Mouse (Mus musculus) kidney, adult 18-20 months (tissue): ENCODE results near the gene Dpf3.

Experiments used
- DNase-seq: peaks from one replicate; pipeline ENCODE4 v3.0.0; 2021

The Dpf3 gene

DNA sequence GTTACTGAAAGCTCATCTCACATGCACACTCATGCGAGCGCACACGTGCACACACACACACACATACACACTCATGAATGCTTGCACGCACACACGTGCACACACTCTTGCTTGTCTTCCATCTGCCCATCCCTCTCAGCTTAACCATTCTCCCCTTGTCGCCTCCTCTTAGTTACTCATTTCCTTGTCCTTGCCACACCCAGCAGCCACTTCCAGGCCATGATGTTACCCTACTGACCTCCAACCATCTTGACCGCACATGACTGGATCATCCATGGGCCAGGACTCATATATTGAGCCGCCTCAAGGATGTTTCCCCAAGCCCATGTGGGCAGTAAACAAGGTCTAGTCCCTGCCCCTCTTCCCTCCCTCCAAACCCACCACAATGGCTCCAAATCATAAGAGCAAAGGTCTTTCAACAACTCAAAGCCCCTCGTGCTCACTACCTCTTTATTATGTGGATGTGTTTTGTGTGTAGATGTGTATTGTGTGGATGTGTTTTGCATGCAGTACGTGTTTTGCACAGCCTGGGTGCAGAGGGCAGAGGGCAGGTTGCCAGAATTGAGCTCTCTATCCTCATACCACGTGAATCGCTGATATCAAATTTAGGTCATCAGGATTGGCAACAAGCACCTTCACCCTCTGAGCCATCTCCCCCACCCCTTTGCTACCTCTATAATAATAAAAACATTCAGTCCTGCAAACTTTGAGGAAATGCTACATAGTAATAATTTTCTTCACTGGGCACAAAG, 82.0 kb downstream of the Dpf3 start:
- peak; percentile 17 for DNase-seq

DNA sequence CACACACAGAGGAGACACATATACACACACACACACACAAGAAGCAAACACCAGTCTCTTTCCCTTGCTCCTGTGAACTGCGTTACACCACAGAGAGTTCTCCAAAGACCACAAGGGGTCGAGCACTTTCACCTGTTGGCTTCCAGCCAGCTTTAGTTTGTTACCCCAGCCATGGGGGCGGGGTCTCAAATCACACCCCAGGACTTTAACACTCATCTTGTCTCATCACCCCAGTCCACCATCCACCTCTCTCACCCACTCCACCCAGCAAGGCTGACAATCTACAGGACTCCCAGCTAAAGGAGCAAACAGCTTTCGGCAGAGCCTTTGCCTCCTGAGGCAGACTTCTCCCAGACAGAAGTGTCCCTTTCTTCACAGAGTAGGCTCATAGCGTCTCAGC, 85.2 kb downstream of the Dpf3 start:
- DNase-seq = no peak

DNA sequence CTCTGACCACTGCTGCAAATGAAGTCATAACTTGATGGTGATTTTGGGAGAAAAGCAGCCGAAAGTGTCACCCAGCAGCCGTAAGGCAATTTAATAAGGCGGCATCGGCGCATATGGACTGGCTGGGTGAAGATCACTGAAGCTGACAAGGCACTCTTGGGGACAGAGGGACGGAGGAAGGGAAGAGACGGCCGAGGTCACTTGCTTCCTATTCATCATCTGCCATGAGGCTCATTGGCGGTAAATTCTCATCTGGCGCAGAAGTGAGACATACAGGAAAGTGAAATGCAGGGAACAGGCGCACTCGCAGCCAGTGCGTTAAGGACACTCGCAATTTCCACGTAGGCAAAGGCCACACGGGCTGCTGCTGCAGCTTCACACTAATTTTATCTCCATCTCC, 95.5 kb downstream of the Dpf3 start:
- no peak for DNase-seq

DNA sequence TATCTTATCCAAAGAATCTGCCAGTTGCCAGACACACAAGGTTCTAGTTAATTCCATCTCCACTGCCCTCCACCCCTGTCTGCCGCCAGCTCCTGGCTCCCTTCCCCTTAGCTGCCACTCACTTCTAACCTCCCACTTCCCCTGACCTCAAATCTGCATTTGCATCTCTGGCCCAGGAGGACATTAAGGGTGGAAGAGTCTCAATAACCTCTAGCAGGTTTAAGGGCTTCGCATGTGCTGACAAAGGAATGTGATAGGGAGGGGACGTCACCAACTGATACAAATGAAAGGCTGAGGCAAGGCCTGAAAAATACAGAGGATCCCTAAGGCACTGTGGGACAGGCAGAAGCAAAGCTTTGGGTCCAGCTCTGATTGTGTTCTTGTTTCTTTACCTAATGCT, 100.0 kb downstream of the Dpf3 start:
- no peak for DNase-seq

DNA sequence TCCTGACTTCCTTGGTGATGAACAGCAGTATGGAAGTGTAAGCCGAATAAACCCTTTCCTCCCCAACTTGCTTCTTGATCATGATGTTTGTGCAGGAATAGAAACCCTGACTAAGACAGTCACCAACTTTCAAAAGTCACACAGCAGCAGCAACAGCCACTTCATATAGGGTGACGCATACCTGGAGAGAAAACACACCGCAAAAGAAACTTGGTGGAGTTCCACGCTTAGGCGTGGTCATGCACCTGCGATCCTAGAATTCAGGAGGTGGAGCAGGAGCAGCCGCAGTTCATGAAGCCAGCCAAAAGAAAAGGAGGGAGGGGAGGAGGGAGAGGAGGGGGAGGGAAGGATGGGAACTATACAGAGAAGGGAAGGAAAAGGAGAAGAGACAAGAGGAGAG, 106.4 kb downstream of the Dpf3 start:
- DNase-seq = no peak

DNA sequence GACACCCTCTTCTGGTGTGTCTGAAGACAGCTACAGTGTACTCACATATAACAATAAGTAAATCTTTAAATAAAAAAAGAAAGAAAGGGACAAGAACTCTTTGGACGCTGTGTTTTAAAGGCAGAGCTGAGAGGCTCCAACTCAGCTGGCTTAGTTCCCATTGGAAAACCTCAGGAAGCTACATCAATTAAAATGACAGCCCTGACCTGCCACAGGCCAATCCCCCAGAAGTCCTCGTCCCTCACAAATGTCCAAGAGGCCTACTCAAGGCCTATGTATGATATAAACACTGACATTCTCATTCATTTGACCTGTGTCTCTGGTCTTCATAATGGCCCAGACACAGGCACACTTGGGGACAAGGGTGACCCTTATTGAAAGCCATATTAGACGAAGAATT, 107.5 kb downstream of the Dpf3 start:
- DNase-seq = no peak

DNA sequence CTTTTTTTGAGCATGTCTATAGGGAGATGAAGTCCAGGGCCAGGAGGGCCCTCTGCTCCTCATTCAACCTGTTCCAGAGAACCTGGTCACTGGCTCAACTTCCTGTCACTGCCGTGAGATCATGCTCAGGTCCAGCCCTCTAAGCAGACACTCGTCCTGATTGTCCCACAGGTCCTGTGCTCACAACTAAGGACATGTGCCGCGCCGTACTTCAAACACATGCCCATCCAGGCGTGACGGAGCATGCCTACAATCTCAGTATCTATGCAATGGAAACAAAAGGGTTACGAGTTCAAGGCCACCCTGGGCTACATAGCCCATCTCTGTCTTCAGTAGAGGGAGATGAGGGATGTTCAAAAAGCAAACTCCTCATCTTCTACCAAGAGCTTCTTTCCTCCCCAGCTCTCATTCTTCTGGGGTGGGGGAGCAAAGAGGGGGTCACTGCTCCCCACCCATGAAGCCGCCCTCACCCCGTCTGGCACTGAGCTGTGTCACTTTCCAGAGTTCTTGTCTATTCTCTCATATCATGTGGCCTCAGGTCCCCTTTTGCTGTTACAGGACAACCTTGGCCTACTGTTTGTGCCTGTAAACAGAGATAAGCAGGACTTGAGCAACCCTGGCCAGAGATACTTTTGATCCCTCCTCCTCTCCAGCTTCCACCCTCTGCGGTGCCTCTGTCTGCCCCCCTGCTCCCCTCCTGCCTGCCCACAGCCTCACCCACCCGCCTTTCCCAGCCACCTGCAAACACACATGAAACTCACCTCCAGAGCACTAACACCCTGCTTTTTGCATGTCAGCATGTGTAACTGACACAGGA, 112.3 kb downstream of the Dpf3 start:
- DNase-seq = no peak

DNA sequence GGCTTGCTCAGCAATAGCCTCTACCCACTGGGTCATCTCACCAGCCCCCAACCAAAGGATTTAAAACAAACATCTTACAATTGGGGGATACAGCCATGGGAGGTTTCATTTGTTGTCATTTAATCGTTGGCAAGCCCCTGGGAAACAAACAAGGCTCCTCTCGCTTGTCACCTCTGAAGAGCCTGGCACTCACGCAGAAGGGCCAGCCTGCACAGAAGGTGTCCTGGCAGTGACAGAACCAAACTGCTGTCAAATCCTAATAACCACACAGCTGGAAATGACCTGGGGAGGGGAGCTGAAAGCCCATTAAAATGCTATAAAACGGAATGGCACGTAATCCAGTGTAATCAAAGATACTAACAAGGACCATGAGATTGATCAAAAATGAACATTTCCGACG, 114.4 kb downstream of the Dpf3 start:
- DNase-seq = no peak

DNA sequence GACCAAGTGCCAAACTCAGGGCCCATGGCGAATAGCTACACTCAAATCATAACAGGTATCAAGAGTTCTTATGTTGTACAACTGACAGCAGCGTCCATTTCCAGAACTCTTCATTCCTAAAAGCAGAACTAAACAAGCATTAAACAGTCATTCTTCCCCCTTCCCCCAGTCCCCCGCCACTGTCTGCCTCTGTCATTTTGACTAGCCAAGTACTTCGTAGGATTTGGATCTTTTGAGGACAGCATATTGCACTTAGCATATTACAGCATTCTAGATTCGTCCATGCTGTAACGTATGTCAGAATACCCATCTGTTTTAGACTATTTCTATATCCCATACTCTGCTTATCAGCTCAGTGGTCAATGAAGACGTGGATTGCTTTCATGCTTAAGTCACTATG, 115.2 kb downstream of the Dpf3 start:
- no peak for DNase-seq

DNA sequence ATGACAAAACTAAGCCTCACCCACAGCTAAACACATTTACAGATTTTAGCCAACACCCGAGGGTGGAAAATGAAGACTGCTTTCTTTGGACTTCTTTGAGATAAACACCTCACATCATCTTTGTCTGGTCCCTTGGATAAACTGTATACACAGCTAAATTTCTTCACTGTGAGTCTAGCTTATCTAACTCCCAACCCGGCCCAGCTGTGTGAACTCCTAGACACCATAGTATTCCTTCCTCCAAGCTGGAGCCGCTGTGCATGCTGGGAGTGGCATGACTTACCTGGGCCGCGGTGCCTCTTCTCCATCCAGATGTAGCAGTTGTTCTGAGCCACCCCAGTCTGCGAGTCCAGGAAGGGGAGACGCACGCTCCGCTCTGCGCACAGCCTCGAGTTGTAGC, 117.3 kb downstream of the Dpf3 start:
- DNase-seq = no peak

DNA sequence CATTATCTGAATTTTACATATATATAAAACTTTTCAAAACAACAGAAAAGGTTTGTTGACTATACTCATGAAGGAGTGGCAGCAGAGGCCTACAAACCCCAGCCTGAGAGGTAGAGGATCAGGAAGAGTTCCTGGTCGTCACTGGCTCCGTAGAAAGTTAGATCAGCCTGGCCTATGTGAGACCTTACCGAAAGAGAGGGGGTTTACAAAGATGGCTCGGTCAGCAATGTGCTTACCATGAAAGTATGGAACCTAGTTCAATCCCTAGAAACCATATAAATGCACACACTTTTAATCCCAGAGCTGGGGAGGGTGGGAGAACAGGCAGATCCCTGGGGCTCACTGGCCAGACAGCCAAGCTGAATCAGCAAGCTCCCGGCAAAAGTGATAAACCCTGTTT, 118.1 kb downstream of the Dpf3 start:
- DNase-seq = no peak

DNA sequence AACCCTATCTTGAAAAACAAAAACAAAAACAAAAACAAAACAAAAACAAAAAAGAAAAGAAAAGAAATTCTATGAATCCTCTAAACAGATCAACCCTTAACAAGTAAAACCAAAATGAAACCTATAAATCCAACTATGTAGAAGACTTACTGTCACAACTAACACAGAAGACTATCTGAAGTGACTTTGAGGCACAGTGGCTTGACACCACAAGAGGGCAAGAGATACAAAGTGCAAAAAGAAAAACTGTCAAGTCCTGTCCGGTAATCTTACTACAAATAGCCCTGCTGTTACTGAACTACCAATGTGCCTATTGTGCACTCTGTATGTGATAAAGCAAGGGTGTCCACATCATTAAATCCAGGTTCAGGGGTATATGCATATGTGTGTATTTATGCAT, 120.0 kb downstream of the Dpf3 start:
- no peak for DNase-seq

DNA sequence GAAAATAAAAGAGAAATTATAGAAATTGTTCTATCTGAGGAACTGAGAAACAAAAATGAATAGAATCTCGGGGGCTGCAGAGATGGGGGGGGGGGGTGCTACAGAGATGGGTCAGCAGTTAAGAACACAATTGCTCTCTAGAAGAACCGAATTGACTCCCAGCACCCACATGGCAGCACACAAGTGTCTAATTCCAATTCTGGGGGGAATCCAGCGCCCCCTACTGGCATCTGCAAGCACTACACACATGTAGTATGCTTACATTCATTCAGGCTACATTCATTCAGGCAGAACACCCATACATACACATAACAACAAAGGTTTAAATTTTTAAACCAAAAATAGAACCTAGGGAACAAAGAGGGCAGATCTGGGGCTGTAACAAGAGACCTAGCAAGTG, 122.7 kb downstream of the Dpf3 start:
- no peak for DNase-seq

DNA sequence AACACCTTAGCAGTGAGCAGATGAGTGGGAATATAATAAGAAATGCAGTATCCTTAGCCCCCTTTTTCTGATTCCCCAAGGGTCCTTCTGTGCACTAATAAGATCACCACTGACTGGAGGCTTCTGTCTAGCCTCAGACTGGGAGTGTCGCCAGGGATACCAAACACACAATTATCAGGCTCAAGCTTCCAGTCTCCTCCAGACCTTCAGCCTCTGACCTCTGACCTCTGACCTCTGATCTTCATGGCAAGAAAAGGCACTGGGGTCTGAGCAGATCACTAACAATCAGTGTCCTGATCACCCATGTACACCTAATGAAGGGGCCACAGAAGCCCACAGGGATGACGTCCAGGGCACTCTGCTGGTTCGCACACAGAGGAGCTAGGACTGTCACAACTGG, 125.7 kb downstream of the Dpf3 start:
- no peak for DNase-seq

DNA sequence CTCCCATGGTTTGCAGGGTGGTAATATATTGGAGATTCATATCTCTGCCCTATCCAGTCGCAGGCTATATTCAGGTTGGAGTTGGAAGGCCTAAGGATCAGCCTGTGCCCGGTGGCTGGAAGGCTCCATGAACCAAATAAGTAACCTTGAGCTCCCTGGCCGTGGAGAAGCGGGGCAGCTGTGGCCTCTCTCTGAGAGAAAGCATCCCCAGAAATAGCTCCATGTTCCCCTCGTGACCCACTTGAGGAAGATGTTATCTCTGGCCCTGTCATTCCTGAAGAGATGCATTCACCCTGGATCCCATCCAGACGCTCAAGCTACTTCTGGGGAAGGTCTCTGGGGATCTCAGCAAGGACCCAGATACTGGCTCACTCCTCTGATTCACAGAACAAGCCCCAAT, 134.9 kb downstream of the Dpf3 start:
- no peak for DNase-seq

DNA sequence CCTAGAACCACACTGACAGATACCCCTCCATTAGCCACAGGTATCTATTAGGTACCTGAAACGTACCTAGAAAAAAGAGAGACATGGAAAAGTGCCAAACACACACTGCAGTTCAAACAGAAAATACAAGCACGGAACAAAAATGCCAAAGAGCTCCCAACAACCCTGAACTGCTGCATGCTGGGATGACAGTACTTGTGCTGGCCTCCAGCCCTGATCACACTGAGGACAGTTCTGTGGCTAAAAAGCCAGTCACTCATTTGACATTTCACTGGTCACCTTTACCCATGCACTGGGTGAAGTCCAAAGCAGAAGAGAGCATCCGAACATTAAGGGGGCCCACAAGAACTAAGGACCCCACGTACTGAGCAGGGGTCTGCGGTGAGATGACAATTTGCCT, 137.8 kb downstream of the Dpf3 start:
- no peak for DNase-seq

DNA sequence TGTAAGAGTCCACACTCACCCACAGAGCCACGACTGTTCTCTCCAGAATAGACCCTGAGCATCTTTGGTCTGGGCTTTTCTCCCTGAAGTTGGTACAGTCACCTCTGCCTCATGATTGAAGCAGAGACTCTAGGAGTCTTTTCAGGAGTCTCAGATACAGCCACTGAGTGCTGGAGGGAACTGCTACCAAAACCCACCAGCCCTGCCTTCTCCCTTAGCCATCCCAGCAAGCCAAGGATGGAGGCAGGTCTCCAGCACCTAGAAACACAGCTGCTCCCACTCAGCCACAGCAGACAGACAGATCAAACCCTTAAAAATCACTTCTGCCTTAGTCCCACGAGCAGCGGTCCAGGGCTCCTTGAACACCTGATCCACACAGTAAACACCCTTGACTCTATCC, 139.3 kb downstream of the Dpf3 start:
- DNase-seq = no peak

DNA sequence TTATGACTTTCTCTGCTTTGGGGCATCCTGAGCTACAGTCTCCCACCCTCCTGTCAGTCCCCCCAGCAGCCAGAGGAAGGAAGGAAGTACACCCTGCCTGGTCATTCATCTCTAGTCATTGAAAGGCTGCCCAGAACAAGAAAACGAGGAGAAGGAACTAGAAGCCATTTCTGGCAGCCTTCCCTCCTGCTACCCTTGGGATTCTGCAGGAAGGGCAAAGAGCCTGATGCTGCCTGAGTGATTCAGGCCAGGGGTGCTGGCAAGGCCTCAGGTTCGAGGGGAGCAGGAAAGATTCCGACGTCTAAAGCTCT, 144.7 kb downstream of the Dpf3 start:
- DNase-seq = peak; percentile 46

DNA sequence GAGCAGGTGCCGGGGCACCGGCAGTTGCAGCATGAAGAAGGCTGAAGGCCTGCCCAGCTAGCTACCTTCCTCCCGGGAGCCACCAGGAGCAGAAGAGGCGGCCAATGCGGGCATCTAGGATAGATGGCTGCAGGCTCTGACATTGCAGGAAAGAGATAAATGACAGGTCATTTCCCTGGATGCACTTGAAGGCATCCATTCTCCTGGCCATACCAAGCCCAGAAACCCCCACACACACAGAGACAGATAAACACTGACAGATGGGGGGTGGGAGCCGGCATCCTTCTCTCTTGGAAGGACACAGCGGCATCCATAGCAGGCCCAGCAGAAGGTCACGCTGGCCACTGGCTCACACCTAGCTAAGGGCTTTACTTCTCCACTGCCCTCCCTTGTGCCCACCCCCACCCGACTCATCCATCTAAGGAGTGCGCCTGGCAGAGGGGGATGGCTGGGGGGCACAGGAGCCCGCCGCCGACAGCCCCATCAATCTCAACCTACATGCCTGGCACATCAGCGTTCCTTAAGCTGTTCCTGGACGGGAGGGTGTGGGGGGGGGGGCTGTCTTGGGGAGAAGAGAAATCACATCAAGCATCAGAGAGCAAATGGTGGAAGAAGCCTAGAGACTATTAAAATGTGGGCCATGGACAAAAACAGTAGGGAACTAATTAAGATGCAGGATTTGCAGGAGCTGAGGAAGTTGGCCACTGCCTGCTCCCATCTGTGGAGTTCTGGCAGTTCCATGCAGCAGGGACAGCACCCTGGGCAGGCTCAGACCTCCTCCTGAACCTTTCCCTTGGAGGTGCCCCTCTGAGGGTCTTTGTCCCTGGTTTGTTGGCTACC, 145.3 kb downstream of the Dpf3 start:
- DNase-seq = no peak

DNA sequence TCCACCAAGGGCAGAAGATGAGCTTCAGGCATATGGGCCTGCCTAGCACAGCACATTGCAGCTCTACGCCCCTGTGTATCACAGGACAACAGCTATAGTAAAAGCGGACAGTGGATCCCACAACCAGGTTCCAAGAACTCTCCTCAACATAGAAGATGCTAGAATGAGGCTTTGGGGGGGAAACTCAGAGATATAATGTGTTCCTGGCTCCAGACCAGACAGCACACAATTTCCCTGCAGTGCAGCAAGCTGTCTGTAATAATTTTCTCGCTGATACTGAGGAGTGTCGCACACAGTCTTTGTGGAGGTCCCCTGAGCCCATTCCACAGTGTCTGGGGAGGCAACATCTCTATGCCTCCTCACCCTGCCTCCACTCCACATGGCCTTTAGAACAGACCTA, 146.6 kb downstream of the Dpf3 start:
- DNase-seq = no peak

DNA sequence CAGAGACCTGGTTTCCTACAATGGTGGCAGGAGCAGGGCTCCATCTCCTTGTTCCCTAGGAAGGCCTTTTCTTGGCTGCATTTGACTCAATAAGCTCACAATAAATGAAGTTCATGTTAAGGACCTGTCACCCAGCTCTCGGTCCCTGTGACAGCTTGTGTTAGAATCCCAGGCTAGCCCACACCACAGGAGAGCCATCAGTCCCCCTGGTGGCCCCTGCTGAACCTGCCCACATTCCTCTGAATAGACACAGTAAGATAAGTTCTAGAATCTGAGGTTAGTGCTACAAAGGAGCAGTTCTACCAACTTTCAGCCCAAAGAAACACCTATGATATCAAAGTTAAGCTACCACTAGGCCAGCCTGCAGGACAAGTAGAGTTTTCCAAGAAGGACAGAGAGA, 149.2 kb downstream of the Dpf3 start:
- no peak for DNase-seq

DNA sequence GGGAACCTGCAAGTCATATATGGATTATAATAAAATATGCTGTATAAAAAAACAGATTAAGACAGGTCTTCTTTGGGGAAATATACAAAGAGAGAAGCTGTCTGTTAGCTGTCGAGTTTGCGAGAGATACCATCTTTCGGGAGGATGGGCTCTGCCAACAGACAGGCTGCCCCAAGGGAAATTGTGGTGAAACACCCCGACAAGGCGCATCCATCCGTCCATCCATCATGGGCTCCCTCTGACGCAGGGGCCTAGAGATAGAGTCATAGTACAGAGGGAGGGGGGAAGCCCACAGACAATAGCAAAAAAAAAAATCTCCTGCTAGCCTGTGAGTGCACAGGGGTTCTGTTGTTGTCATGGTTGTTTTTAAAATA, 149.8 kb downstream of the Dpf3 start:
- no peak for DNase-seq

DNA sequence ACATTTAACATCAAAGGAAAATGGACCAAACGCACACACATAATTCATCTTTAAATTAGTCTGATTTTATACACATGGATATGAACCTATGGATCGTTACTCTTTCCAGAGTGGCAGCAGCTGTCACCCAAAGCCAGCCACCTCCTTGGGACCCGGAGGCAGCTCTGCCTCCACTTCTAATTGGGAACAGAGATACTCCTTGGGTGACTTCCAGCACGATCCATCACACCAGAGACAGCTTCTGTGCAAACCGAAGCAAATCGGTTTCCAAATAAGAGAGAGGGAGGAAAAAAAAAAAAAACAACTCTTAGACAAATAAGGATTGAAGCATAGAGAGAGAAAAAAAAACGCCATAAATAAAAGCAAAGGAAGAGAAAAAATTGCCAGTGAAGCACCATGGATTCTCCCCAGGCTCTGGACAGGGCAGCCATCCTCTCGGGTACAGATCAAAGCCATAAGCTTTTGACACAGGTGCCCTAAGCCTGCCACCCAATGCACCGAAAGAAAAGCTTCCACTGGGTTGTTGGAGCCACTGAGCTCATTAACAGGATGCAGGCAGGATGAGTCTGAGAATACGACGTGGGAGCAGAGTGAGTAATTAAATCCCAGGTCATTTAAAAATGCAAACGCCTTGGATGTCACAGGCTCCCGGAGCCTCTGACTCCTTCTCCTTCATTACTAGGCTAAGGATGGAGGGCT, 150.3 kb downstream of the Dpf3 start:
- DNase-seq = no peak
